Mouse (Mus musculus): Measurements from ENCODE around the gene Sfxn1.

Gene Sfxn1

DNA sequence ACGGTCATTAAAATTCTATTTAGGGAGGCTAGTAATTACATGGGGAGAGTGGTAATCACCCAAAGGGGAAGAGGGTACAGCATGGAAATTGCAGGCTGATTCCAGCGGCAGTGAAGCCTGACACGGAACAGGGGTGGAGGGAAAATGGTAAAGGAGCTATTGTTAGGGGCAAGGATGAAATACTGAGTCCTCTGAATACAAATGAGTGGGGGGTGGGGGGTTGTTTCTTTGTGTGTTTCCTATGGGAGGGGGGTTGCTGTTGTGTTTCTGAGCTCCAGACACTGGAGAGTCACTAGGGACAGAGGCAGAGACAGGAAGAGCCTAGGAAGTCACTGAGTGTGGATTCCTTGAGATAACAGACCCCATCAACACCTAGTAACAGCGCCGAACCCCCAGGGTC, 72.1 kb downstream of the Sfxn1 start:
- no peak for DNase-seq

DNA sequence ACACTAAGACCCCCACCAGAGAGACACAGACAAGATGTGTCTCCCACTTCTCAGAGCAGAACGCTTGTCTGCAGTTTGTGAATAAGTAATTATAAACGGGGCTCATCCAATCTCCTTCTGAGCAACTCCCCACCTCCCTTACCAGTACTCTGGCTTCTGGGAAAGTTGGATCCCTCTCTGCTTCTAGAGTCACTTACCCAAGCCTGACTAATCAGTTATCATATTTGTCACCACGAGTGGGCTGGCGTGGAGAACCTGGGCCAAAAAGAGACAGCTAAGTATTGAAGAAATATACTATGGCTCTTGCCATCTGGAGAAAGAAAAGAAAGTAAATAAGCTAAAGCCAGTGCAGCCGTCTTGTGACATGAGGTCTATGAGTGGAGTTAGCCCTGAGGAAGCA, 73.0 kb downstream of the Sfxn1 start:
- no peak for DNase-seq

DNA sequence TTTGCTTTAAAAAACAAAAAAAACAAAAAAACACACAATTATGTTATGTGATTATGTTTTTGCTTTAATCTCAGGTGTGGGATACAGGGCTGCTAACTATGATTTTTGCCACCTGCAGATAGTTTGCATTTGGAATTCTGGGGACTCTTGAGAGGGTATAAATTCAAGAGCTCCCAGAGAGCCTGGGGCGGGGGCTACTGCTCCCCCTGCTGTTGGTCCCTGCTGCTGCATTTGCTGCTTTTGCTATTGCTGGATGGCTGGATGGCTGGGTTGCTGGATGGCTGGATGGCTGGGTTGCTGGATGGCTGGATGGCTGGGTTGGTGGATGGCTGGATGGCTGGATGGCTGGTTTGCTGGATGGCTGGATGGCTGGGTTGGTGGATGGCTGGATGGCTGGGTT, 75.7 kb downstream of the Sfxn1 start:
- DNase-seq = no peak

DNA sequence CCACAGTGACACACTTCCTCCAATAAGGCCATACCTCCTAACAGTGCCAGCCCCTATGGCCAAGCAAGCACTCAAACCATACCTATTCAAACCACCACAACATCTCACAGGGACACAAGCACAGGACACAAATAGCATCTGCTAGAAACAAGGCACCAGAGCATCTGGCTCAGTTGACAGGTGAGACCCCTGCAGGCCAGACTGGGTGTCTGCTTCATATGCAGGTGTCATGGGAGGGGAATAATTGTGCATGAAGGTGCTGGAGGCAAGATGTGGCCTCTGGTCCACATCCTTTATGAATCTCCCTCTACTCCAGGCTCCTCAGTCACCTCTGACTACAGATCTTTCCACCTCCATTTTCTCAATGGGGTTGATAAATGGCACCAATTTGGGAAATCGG, 80.8 kb downstream of the Sfxn1 start:
- DNase-seq = no peak

DNA sequence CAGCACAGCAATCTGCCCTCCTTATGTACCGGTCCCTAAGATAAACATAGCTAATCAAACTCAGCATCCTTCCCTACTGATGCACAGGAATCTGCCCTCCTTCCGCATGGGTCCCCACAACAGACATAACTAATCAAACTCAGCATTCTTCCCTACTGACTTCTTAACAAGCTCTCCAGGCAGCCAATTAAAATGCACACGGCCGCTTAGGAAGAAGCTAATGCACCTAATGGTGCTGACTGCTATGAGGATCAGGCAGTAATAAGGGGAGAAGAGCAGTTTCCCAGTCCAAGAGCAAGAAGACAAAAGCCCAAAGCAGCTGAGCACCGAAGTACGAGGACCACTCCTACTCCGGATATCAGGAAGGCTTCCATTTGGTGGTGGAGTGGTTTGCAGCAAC, 81.2 kb downstream of the Sfxn1 start:
- DNase-seq = no peak

DNA sequence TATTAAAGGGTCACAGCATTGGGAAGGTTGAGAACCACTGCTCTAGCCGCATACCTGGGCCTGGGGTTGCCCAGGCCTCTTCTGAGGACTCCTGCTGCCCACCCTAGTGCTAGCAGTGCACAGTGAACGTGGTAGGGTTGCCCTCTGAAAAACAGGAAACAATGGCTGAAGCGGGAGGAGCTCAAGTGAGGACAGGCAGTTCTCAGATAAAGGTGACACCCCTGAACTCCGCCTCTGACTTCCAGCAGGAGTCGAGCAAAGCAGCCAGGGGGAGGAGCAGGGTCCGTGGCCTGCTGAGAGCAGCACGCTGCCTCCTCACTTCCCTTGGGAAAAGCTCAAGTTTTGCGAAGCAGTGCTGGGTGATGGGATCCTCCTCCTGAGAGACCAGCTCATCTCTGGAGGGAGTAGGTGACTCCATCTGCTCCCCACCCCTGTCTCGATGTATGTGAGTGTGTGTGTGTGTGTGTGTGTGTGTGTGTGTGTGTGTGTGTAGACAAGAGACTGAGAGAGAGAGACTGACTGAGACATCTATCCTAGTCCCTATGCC, 82.1 kb downstream of the Sfxn1 start:
- DNase-seq = peak; percentile 20

DNA sequence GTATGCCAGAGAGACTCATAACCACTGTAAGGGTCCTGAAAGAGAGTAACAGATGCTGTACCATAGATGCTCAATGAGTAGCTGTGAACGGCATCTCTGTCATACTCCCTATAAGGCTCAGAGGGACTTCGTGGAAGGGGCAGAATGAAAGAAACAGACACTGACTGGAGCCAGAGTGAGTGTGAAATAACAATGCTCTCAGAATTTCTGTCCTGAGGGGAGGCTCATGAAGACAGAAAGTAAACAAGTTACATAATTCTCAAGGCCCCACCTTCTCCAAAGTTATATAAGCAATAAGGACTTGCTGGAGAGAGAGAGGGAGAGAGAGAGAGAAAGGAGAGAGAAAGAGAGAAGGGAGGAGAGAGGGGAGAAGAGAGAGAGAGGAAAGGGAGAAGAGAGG, 84.2 kb downstream of the Sfxn1 start:
- no peak for DNase-seq

Data from liver (tissue).